ENCODE assay signal across 19 mouse cellular contexts in genomic region chr14:77351803-77352352, GRCm38 (mm10).
DNase-seq lines count a peak whose midpoint lies in the region; ATAC-seq lines count a peak whose summit lies in the region.
"Had no signal": no experiment of that assay in that cellular context is flagged by ENCODE, and none has a peak within 500 bp of the region (broad histone marks: within the 10 kb centered on the region; RNA-seq: fewer than 3 reads in every experiment).

No protein-coding gene starts in this region.

- no peak overlapping the region for H3K9ac ChIP-seq in midbrain, embryonic 13.5 days (replicated peaks)
- H3K9ac ChIP-seq in midbrain, embryonic 16.5 days (ENCODE audit: low read depth, low read length): no peak overlapping the region
- H3K9ac ChIP-seq: embryonic facial prominence, embryonic 13.5 days; forebrain, embryonic 15.5 days; heart, embryonic 12.5 days; limb, embryonic 12.5 days; liver, postnatal 0 days had no signal

- H3K9me3 ChIP-seq in midbrain, embryonic 13.5 days: no peaks in the 10 kb centered on the region
- H3K9me3 ChIP-seq in midbrain, embryonic 10.5 days (replicated peaks): no peaks in the 10 kb centered on the region
- H3K9me3 ChIP-seq in midbrain, embryonic 16.5 days (replicated peaks; ENCODE audit: control insufficient read depth, low read length, poor library complexity, severe bottlenecking): no peaks in the 10 kb centered on the region
- H3K9me3 ChIP-seq: embryonic facial prominence, embryonic 13.5 days; heart, embryonic 12.5 days; limb, embryonic 12.5 days had no signal

- peaks cover 17% of the 10 kb centered on the region for H3K4me1 ChIP-seq in midbrain, embryonic 13.5 days (replicated peaks)
- peaks cover 5% of the 10 kb centered on the region; the same call in 1 of the 2 replicates for H3K4me1 ChIP-seq in midbrain, embryonic 10.5 days
- peaks cover 7% of the 10 kb centered on the region for H3K4me1 ChIP-seq in midbrain, embryonic 16.5 days (ENCODE audit: control insufficient read depth, insufficient read depth, low read length)
- H3K4me1 ChIP-seq: embryonic facial prominence, embryonic 13.5 days; heart, embryonic 12.5 days had no signal

- no peak overlapping the region for H3K4me2 ChIP-seq in midbrain, embryonic 13.5 days (replicated peaks)
- H3K4me2 ChIP-seq in midbrain, embryonic 16.5 days (ENCODE audit: low read length): no peak overlapping the region
- H3K4me2 ChIP-seq: embryonic facial prominence, embryonic 13.5 days; forebrain, embryonic 15.5 days; heart, embryonic 12.5 days; limb, embryonic 12.5 days had no signal

- no peak for DNase-seq in cerebellum, adult 9-10 months
- DNase-seq in midbrain, embryonic 10.5 days (ENCODE audit: low spot score): no peak
- peak; percentile 41 for DNase-seq in adipocyte (ENCODE audit: low spot score)
- DNase-seq in lung, adult 18-20 months: no peak
- DNase-seq in right cerebral cortex, postnatal 25 days: no peak
- DNase-seq: cerebellum, adult 11 months; heart, postnatal 4 days; kidney, postnatal 14 days; liver, postnatal 0 days had no signal

- 70% methylated on average over 2 of the region's 2 CpGs for WGBS in midbrain, embryonic 13.5 days
- WGBS in midbrain, embryonic 10.5 days: 98% methylated on average over 2 of the region's 2 CpGs
- WGBS in midbrain, embryonic 16.5 days: 83% methylated on average over 2 of the region's 2 CpGs

- H3K4me3 ChIP-seq in midbrain, embryonic 13.5 days (replicated peaks): no peak overlapping the region
- H3K4me3 ChIP-seq in midbrain, embryonic 10.5 days: no peak overlapping the region
- no peak overlapping the region for H3K4me3 ChIP-seq in midbrain, embryonic 16.5 days (ENCODE audit: low read depth, low read length)
- H3K4me3 ChIP-seq: embryonic facial prominence, embryonic 13.5 days; forebrain, embryonic 15.5 days; heart, embryonic 12.5 days; limb, embryonic 12.5 days had no signal

- H3K27me3 ChIP-seq in midbrain, embryonic 13.5 days: no peaks in the 10 kb centered on the region
- H3K27me3 ChIP-seq in midbrain, embryonic 10.5 days (ENCODE audit: low read depth, poor library complexity, severe bottlenecking): no peaks in the 10 kb centered on the region
- no peaks in the 10 kb centered on the region for H3K27me3 ChIP-seq in midbrain, embryonic 16.5 days (ENCODE audit: control insufficient read depth, insufficient read depth, low read depth, low read length)
- H3K27me3 ChIP-seq: embryonic facial prominence, embryonic 13.5 days; forebrain, embryonic 15.5 days; heart, embryonic 12.5 days; limb, embryonic 12.5 days had no signal

- no peaks in the 10 kb centered on the region for H3K36me3 ChIP-seq in midbrain, embryonic 13.5 days
- H3K36me3 ChIP-seq in midbrain, embryonic 10.5 days: no peaks in the 10 kb centered on the region
- H3K36me3 ChIP-seq in midbrain, embryonic 16.5 days (ENCODE audit: control insufficient read depth, insufficient read depth, low read length): no peaks in the 10 kb centered on the region
- H3K36me3 ChIP-seq: embryonic facial prominence, embryonic 13.5 days; forebrain, embryonic 15.5 days; heart, embryonic 12.5 days; limb, embryonic 12.5 days had no signal

- ATAC-seq in cerebellum, adult (ENCODE audit: insufficient number of reproducible peaks, low FRiP score, low TSS enrichment): 0 out of 2 replicates have a peak, but pooled peaks have one; percentile 40
- peak; percentile 68; the same call in 1 of the 2 replicates for ATAC-seq in midbrain, embryonic 13.5 days
- ATAC-seq in midbrain, embryonic 16.5 days: peak; percentile 36
- ATAC-seq: forebrain, embryonic 15.5 days; intestine, postnatal 0 days; liver, postnatal 0 days had no signal

- 0 out of 2 replicates have a peak overlapping the region, but pooled peaks have one; percentile 7 for H3K27ac ChIP-seq in midbrain, embryonic 13.5 days
- no peak overlapping the region for H3K27ac ChIP-seq in midbrain, embryonic 10.5 days (replicated peaks)
- peak overlapping the region; percentile 35; the same call in 1 of the 2 replicates for H3K27ac ChIP-seq in midbrain, embryonic 16.5 days (ENCODE audit: low read length)
- H3K27ac ChIP-seq: embryonic facial prominence, embryonic 13.5 days; forebrain, embryonic 15.5 days; limb, embryonic 12.5 days; macrophage; stomach, postnatal 0 days had no signal
